Mouse (Mus musculus) left cerebral cortex, adult 9 months (tissue): ENCODE data around the gene Plekhg2.

Experiments used
- DNase-seq, 2 experiments: peaks; one replicate each; pipeline ENCODE4 v3.0.0; 2022; ENCODE audit warnings: low spot score in 2 of 2

Plekhg2 gene

GRCm38 (mm10) chr7:28383606-28384005 is 11.2 kb upstream of the Plekhg2 start:
- DNase-seq: no peak

GRCm38 (mm10) chr7:28382981-28383396 is 10.6 kb upstream of the Plekhg2 start:
- peak; percentile 71 to 81 for DNase-seq

- no peak for DNase-seq
Measured at GRCm38 (mm10) chr7:28382347-28382951, 10.1 kb upstream of the Plekhg2 start.

- peak in 1 of 2 experiments; percentile 56 for DNase-seq
Measured at GRCm38 (mm10) chr7:28381938-28382337, 9.5 kb upstream of the Plekhg2 start.

- no peak for DNase-seq
Measured at GRCm38 (mm10) chr7:28381017-28381790, 8.8 kb upstream of the Plekhg2 start.

GRCm38 (mm10) chr7:28380237-28381016 is 8.0 kb upstream of the Plekhg2 start, which contains the start of gene Zfp36:
TSS of gene Zfp36 (minus strand) at chr7:28380253.
- DNase-seq: no peak

- peak in 1 of 2 experiments; percentile 81 for DNase-seq
Measured at GRCm38 (mm10) chr7:28378769-28379651, 6.6 kb upstream of the Plekhg2 start.

- no peak for DNase-seq
Measured at GRCm38 (mm10) chr7:28378066-28378690, 5.8 kb upstream of the Plekhg2 start.

- DNase-seq: no peak
Measured at GRCm38 (mm10) chr7:28377190-28378065, 5.0 kb upstream of the Plekhg2 start.

GRCm38 (mm10) chr7:28376011-28376771 is 3.8 kb upstream of the Plekhg2 start:
- no peak for DNase-seq

GRCm38 (mm10) chr7:28375176-28375921 is 3.0 kb upstream of the Plekhg2 start:
- DNase-seq: peak in 1 of 2 experiments; percentile 70

- DNase-seq: no peak
Measured at GRCm38 (mm10) chr7:28374647-28375046, 2.2 kb upstream of the Plekhg2 start.

GRCm38 (mm10) chr7:28373891-28374495 is 1.6 kb upstream of the Plekhg2 start:
- no peak for DNase-seq

- DNase-seq: peak in 1 of 2 experiments; percentile 85
Measured at GRCm38 (mm10) chr7:28373131-28373581, 757 bp upstream of the Plekhg2 start.

- no peak for DNase-seq
Measured at GRCm38 (mm10) chr7:28371514-28371989, 847 bp downstream of the Plekhg2 start.

- no peak for DNase-seq
Measured at GRCm38 (mm10) chr7:28370977-28371513, 1.4 kb downstream of the Plekhg2 start.

GRCm38 (mm10) chr7:28370051-28370450 is 2.3 kb downstream of the Plekhg2 start:
- DNase-seq: no peak
